Mouse (Mus musculus): ENCODE measurements around the gene Bet1. TPM values are rescaled to one million over a fixed set of nuclear protein-coding genes. Genes with fewer than 3 reads are reported as not detected.

Bet1 gene
- 10 to 100 TPM; 26.4 to 27.1 TPM for total RNA-seq (2021)

GRCm38 (mm10) chr6:4086663-4087454 is at the start of gene Bet1:
TSS of gene Bet1 (minus strand) at chr6:4086972.
- DNase-seq (ENCODE audit: low spot score), result peak; percentile 82
- intact Hi-C loops (cut with DNase I), result loop anchor here (2.0 to 5.0 kb wide), 4 partner anchors 82 to 590 kb away; partner anchors contain the start of genes Hepacam2 and Vps50

DNA sequence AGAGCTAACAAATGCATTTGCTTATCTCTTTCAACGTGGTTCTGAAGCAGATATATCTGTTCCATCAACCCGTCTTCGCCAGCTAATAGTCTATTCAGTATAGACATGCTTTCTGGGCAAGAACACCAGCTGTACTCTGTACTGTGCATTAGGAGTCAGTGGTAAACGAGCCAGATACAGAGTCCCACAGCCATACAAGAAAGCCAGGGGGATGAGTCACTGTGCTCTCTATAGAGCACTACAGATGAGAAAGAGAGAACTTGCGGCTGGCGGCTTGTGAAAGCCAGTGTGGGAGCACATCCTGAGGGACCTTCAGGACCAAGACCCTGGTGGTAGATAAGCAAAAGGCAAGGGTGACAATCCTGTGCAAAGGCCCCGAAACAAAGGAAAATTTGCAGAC is 45.5 kb upstream of the Bet1 start:
- DNase-seq (ENCODE audit: low spot score), result no peak
- intact Hi-C loops (cut with DNase I), result no loop called here

- no peak for DNase-seq (ENCODE audit: low spot score)
- intact Hi-C loops (cut with DNase I), result no loop called here
Measured at GRCm38 (mm10) chr6:4131149-4131548, 44.4 kb upstream of the Bet1 start.

GRCm38 (mm10) chr6:4118611-4119010 is 31.8 kb upstream of the Bet1 start:
- intact Hi-C loops (cut with DNase I), result no loop called here
- no peak for DNase-seq (ENCODE audit: low spot score)

DNA sequence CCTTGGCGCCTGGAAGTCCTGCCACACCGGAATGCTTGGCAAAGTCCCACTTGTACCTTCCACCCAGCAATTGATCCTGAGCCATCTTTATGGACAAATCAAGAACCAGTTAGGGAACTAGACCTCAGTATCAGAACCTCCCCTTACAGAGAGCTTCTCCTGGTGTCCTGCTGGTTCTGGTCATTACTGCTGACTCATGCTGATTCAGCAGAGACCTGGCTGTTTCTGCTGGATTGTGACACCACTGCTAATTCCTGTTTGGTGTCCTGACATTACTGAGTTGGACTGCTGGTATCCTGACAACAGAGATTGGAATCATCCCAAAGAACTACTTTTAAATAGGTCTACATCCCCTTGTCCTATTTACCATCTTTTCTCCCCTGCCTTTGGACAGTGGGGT is 3.7 kb upstream of the Bet1 start:
- intact Hi-C loops (cut with DNase I), result no loop called here
- no peak for DNase-seq (ENCODE audit: low spot score)

GRCm38 (mm10) chr6:4072281-4072680 is 14.5 kb downstream of the Bet1 start:
- no peak for DNase-seq (ENCODE audit: low spot score)
- intact Hi-C loops (cut with DNase I), result no loop called here

DNA sequence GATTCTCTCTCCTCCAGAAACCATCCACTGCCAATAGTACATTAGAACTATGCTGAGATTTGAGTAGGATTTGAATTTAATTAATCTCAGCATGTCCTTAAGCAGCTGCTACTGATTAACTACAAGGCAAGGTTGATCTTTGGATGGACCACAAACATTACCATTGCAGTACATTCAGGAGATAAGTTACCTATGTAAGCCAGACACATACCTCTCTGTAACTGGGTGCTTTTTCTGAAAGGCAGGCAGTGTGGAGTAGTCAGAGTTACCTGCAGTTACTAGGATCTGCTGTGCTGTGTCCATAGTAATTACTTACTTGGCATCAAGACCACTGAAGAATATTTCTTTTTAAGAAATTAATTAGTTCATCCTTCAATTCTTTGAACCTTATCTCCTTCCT is 17.1 kb downstream of the Bet1 start:
- intact Hi-C loops (cut with DNase I), result no loop called here
- no peak for DNase-seq (ENCODE audit: low spot score)

- intact Hi-C loops (cut with DNase I), result no loop called here
- DNase-seq (ENCODE audit: low spot score), result no peak
Measured at GRCm38 (mm10) chr6:4054387-4054786, 32.4 kb downstream of the Bet1 start.

GRCm38 (mm10) chr6:4052843-4053242 is 33.9 kb downstream of the Bet1 start:
- DNase-seq (ENCODE audit: low spot score), result no peak
- intact Hi-C loops (cut with DNase I), result no loop called here

GRCm38 (mm10) chr6:4047200-4047599 is 39.6 kb downstream of the Bet1 start:
- intact Hi-C loops (cut with DNase I), result no loop called here
- no peak for DNase-seq (ENCODE audit: low spot score)

DNA sequence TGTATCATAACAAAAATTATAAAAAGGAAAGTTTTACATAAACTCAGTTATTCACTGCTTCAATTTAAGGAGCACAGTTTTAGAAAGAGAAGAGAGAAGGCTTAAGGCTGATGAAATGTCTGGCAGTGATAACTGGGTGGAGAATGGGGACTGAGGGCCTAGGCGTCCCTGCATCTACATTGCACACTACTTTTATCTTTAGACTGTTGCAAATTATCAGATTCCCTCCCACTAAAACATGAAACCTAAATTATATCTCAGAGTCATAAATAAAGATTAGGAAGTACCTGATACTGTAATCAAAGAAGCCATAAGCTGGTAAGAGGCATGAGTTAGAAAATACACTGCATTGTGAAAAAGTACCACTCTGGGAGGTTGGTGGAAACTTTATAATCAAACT is 45.0 kb downstream of the Bet1 start:
- DNase-seq (ENCODE audit: low spot score), result no peak
- intact Hi-C loops (cut with DNase I), result no loop called here

DNA sequence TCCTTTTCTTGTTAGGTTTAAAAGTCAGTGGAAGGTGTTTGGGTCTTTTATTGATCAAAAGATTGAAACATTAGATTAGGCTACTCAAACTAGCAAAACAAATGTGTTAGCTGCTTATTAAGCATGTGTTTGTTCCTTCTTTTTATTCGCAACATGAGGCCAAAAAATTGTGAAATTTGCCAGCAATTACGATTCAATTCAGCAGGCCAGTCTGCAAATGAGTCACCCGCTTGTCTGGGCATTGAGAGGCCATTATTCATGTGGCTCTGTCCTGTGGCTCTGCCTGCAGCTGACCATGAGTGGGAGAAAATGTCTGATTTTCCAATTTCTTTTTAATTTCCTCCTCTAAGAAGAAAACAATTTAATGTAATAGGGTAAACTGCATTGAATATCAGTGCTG is 55.8 kb downstream of the Bet1 start:
- intact Hi-C loops (cut with DNase I), result no loop called here
- no peak for DNase-seq (ENCODE audit: low spot score)

Other genes with a start within 250 kb of the Bet1 start
- 1 to 10 TPM; 1.2 to 1.5 TPM for gene Tfpi2, start 98.1 kb downstream of the Bet1 start, total RNA-seq (2021)
- not detected for gene Gngt1, start 93.2 kb downstream of the Bet1 start, total RNA-seq (2021)
- 10 to 100 TPM; 70.8 to 71.5 TPM for gene Gng11, start 83.1 kb downstream of the Bet1 start, total RNA-seq (2021)